Mouse (Mus musculus) adrenal gland, adult (tissue): Measurements from ENCODE around the gene Pitpnm2.

Experiments used
- DNase-seq, 2 experiments: peaks; one replicate each; pipeline ENCODE4 v3.0.0; 2022 to 2023; ENCODE audit warnings: low spot score in 1 of 2; ENCODE audit not compliant: inconsistent age in 2 of 2

Pitpnm2 gene

GRCm38 (mm10) chr5:124249614-124250591 is at the start of gene Pitpnm2:
TSS of gene Pitpnm2 (minus strand) at chr5:124249760.
- DNase-seq, result peak; percentile 56 to 85

- peak in 1 of 2 experiments; percentile 45 for DNase-seq
These were observed 49.7 kb upstream of the Pitpnm2 start for GRCm38 (mm10) chr5:124299307-124299706.

- DNase-seq, result no peak
These were observed 46.9 kb upstream of the Pitpnm2 start for GRCm38 (mm10) chr5:124296475-124296874.

- DNase-seq, result no peak
These were observed 44.4 kb upstream of the Pitpnm2 start for GRCm38 (mm10) chr5:124293967-124294366.

GRCm38 (mm10) chr5:124290216-124290615 is 40.7 kb upstream of the Pitpnm2 start:
- DNase-seq, result no peak

- DNase-seq, result no peak
These were observed 38.2 kb upstream of the Pitpnm2 start for GRCm38 (mm10) chr5:124287616-124288247.

- no peak for DNase-seq
These were observed 34.8 kb upstream of the Pitpnm2 start for GRCm38 (mm10) chr5:124284330-124284729.

GRCm38 (mm10) chr5:124282854-124283253 is 33.3 kb upstream of the Pitpnm2 start:
- no peak for DNase-seq

- DNase-seq, result no peak
These were observed 20.7 kb upstream of the Pitpnm2 start for GRCm38 (mm10) chr5:124270226-124270625.

GRCm38 (mm10) chr5:124269661-124270060 is 20.1 kb upstream of the Pitpnm2 start:
- no peak for DNase-seq

GRCm38 (mm10) chr5:124267652-124268051 is 18.1 kb upstream of the Pitpnm2 start:
- DNase-seq, result no peak

- peak; percentile 18 to 58 for DNase-seq
These were observed 17.3 kb upstream of the Pitpnm2 start for GRCm38 (mm10) chr5:124266821-124267220.

GRCm38 (mm10) chr5:124263246-124263645 is 13.7 kb upstream of the Pitpnm2 start:
- no peak for DNase-seq

GRCm38 (mm10) chr5:124262090-124262489 is 12.5 kb upstream of the Pitpnm2 start:
- DNase-seq, result no peak

- peak in 1 of 2 experiments; percentile 43 for DNase-seq
These were observed 9.6 kb upstream of the Pitpnm2 start for GRCm38 (mm10) chr5:124259133-124259532.

GRCm38 (mm10) chr5:124258026-124258425 is 8.5 kb upstream of the Pitpnm2 start:
- DNase-seq, result no peak

- no peak for DNase-seq
These were observed 5.6 kb upstream of the Pitpnm2 start for GRCm38 (mm10) chr5:124255141-124255540.

GRCm38 (mm10) chr5:124253555-124253954 is 4.0 kb upstream of the Pitpnm2 start:
- DNase-seq, result no peak

GRCm38 (mm10) chr5:124252580-124253320 is 3.2 kb upstream of the Pitpnm2 start:
- no peak for DNase-seq

GRCm38 (mm10) chr5:124251070-124251469 is 1.5 kb upstream of the Pitpnm2 start:
- peak in 1 of 2 experiments; percentile 23 for DNase-seq
